Mouse (Mus musculus): Measurements from ENCODE around the gene Ikzf2.
A peak's percentile ranks its signal among the peaks of the same experiment; 100 is the strongest.

The Ikzf2 gene

GRCm38 (mm10) chr1:69687076-69687991 is at the start of gene Ikzf2:
Gene Ikzf2 (minus strand): TSS chr1:69687245.
- DNase-seq (ENCODE audit: extremely low spot score) = peak; percentile 87

- DNase-seq (ENCODE audit: extremely low spot score) = peak; percentile 22
Measured at GRCm38 (mm10) chr1:69729729-69730128, 42.7 kb upstream of the Ikzf2 start.

- DNase-seq (ENCODE audit: extremely low spot score) = peak; percentile 46
Measured at GRCm38 (mm10) chr1:69729031-69729679, 42.1 kb upstream of the Ikzf2 start.

- DNase-seq (ENCODE audit: extremely low spot score) = peak; percentile 26
Measured at GRCm38 (mm10) chr1:69727968-69728367, 40.9 kb upstream of the Ikzf2 start.

GRCm38 (mm10) chr1:69717107-69717506 is 30.1 kb upstream of the Ikzf2 start:
- DNase-seq (ENCODE audit: extremely low spot score) = no peak

- no peak for DNase-seq (ENCODE audit: extremely low spot score)
Measured at GRCm38 (mm10) chr1:69708571-69708970, 21.5 kb upstream of the Ikzf2 start.

GRCm38 (mm10) chr1:69703506-69704156 is 16.6 kb upstream of the Ikzf2 start:
- DNase-seq (ENCODE audit: extremely low spot score) = no peak

GRCm38 (mm10) chr1:69691946-69692345 is 4.9 kb upstream of the Ikzf2 start:
- no peak for DNase-seq (ENCODE audit: extremely low spot score)

GRCm38 (mm10) chr1:69688961-69689360 is 1.9 kb upstream of the Ikzf2 start:
- DNase-seq (ENCODE audit: extremely low spot score) = peak; percentile 74

- peak; percentile 14 for DNase-seq (ENCODE audit: extremely low spot score)
Measured at GRCm38 (mm10) chr1:69688118-69688517, 1.1 kb upstream of the Ikzf2 start.

GRCm38 (mm10) chr1:69686741-69687075 is 337 bp downstream of the Ikzf2 start:
- DNase-seq (ENCODE audit: extremely low spot score) = no peak

- DNase-seq (ENCODE audit: extremely low spot score) = peak; percentile 54
Measured at GRCm38 (mm10) chr1:69685890-69686490, 1.1 kb downstream of the Ikzf2 start.

GRCm38 (mm10) chr1:69685049-69685889 is 1.8 kb downstream of the Ikzf2 start:
- peak; percentile 7 for DNase-seq (ENCODE audit: extremely low spot score)

GRCm38 (mm10) chr1:69684280-69685040 is 2.6 kb downstream of the Ikzf2 start:
- DNase-seq (ENCODE audit: extremely low spot score) = no peak

- DNase-seq (ENCODE audit: extremely low spot score) = no peak
Measured at GRCm38 (mm10) chr1:69683851-69684250, 3.2 kb downstream of the Ikzf2 start.

GRCm38 (mm10) chr1:69683058-69683457 is 4.0 kb downstream of the Ikzf2 start:
- no peak for DNase-seq (ENCODE audit: extremely low spot score)

GRCm38 (mm10) chr1:69682261-69682660 is 4.8 kb downstream of the Ikzf2 start:
- DNase-seq (ENCODE audit: extremely low spot score) = no peak

GRCm38 (mm10) chr1:69681003-69681402 is 6.0 kb downstream of the Ikzf2 start:
- DNase-seq (ENCODE audit: extremely low spot score) = no peak

GRCm38 (mm10) chr1:69680501-69680900 is 6.5 kb downstream of the Ikzf2 start:
- no peak for DNase-seq (ENCODE audit: extremely low spot score)

- no peak for DNase-seq (ENCODE audit: extremely low spot score)
Measured at GRCm38 (mm10) chr1:69669897-69670404, 17.1 kb downstream of the Ikzf2 start.

All from embryo, embryonic 9.5 days (tissue).